Mouse (Mus musculus) forebrain, embryonic 11.5 days (tissue): ENCODE measurements around the gene Gper1. TPM values are rescaled to one million over a fixed set of nuclear protein-coding genes. Genes with fewer than 3 reads are reported as not detected.

Source experiments
- ATAC-seq: fragments of 200-750 bp; cut with Nextera tagmentation; replicated peaks from 2 replicates; pipeline ENCODE4 v1.8.0; 2017; ENCODE audit warnings: moderate TSS enrichment; ENCODE audit not compliant: low FRiP score
- DNase-seq: peaks from one replicate; pipeline ENCODE4 v3.0.0-alpha.2; 2017; ENCODE audit warnings: low spot score
- H3K27ac ChIP-seq: fragments of 300-500 bp; sonication (generic); 2 replicates; pipeline ENCODE4 v1.5.1; 2014; ENCODE audit warnings: low read depth, low read length
- H3K27me3 ChIP-seq: fragments of 300-500 bp; sonication (generic); 2 replicates; pipeline ENCODE4 v1.6.1; 2014; ENCODE audit warnings: mild to moderate bottlenecking, low read length, mixed read lengths; ENCODE audit not compliant: control insufficient read depth, insufficient read depth
- H3K36me3 ChIP-seq: fragments of 300-500 bp; sonication (generic); 2 replicates; pipeline ENCODE4 v1.6.1; 2014; ENCODE audit warnings: mild to moderate bottlenecking, low read length, moderate library complexity, mixed read lengths; ENCODE audit not compliant: control insufficient read depth, insufficient read depth
- H3K4me1 ChIP-seq: fragments of 300-500 bp; sonication (generic); replicated peaks from 2 replicates; pipeline ENCODE4 v1.6.1; 2014; ENCODE audit warnings: low read length, mixed read lengths; ENCODE audit not compliant: control insufficient read depth, insufficient read depth
- H3K4me2 ChIP-seq: fragments of 300-500 bp; sonication (generic); 2 replicates; pipeline ENCODE4 v1.6.1; 2014; ENCODE audit warnings: low read depth, mild to moderate bottlenecking, low read length, moderate library complexity, mixed read lengths; ENCODE audit not compliant: severe bottlenecking
- H3K4me3 ChIP-seq: fragments of 300-500 bp; sonication (generic); 2 replicates; pipeline ENCODE4 v1.5.1; 2014; ENCODE audit warnings: low read depth, low read length
- H3K9ac ChIP-seq: fragments of 300-500 bp; sonication (generic); 2 replicates; pipeline ENCODE4 v1.6.1; 2014; ENCODE audit warnings: low read length
- H3K9me3 ChIP-seq: fragments of 300-500 bp; sonication (generic); 2 replicates; pipeline ENCODE4 v1.6.1; 2016; ENCODE audit warnings: low read length, mixed read lengths; ENCODE audit not compliant: control insufficient read depth
- WGBS: fragments of 180-500 bp; shearing (Covaris S2); extraction: QIAGEN DNeasy Blood & Tissue Kit; methylation state at CpG from one replicate; pipeline ENCODE4 v1.1.7; 2014; 5-methylcytosine and 5-hydroxymethylcytosine counted together
- polyA plus RNA-seq: library from polyadenylated mRNA; unstranded; fragments of >200 nt; fragmentation: Nextera tagmentation; extraction: Ambion mirVana; gene quantifications from 2 replicates; pipeline ENCODE4 v1.2.1, GENCODE M21; 2014

The Gper1 gene
- polyA plus RNA-seq, 1 experiment from 2014 or later: 1.9 TPM

DNA sequence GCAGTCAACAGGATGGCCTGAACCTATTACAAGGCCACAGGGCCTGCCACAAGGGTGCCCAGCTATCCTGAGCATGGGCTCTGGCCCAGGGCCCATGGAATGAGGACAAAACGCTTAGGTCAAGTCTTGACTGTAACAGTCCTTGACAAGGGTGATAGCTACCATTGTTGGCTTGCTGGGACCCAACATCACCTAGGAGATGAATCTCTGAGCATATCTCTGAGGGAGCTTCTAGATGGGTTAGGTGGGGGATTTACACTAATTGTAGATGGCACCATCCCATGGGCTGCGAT, 18.7 kb downstream of the Gper1 start:
- H3K9me3 ChIP-seq: no peaks in the 10 kb centered on the region
- H3K4me1 ChIP-seq: no peaks in the 10 kb centered on the region
- no peak overlapping the region for H3K9ac ChIP-seq
- 97% methylated on average over 2 of the region's 2 CpGs for WGBS
- H3K4me3 ChIP-seq: no peak overlapping the region
- no peak overlapping the region for H3K4me2 ChIP-seq
- H3K27ac ChIP-seq: no peak overlapping the region
- no peak for DNase-seq
- H3K27me3 ChIP-seq: no peaks in the 10 kb centered on the region
- H3K36me3 ChIP-seq: no peaks in the 10 kb centered on the region
- no peak for ATAC-seq

DNA sequence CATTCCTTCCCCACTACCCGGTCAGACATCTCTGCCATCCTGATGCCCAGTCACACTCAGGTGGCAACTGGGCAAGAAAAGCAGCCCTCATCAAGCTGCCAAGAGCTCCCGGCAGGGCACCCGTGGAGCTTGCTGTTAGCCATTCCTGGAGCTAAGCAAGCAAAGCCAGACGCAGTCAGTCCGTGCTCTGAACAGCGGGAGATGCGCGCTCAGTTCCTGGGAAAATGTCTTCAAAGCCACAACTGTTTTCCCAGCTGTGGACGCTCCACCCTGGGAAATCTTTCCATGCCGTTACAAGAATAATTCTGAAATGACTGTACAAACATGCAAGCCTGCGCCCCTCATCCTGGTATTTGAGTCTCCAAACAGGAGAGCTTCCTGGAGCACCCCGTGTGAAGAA, 19.5 kb downstream of the Gper1 start:
- Histone ChIP-seq H3K4me3 (no peak overlapping the region), H3K27ac (no peak overlapping the region), H3K27me3 (no peaks in the 10 kb centered on the region), H3K4me1 (no peaks in the 10 kb centered on the region), H3K36me3 (no peaks in the 10 kb centered on the region), H3K4me2 (no peak overlapping the region), H3K9ac (no peak overlapping the region), H3K9me3 (no peaks in the 10 kb centered on the region)
- WGBS: 83% methylated on average over 12 of the region's 12 CpGs
- ATAC-seq: no peak
- no peak for DNase-seq

DNA sequence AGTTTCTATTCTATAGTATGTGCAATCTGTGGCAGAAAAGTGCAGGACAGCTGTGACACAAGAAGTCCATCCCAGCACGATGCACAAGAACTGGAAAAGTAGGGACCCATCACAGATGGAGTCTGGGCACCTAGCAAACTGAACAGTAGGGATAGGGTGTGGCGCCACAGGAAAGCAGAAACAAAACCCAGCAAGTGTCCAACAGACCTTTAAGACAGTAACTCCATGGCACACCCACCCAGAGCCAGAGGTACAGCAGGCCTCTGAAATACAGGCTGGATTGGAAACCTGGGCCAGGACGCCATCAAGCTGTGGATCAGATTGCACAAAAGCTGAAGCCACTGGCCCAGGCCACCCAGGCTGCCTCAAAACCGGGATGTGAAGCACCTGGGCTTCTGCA, 20.0 kb downstream of the Gper1 start:
- Histone ChIP-seq H3K4me2 (no peak overlapping the region), H3K27ac (no peak overlapping the region), H3K4me3 (no peak overlapping the region), H3K9me3 (no peaks in the 10 kb centered on the region), H3K36me3 (no peaks in the 10 kb centered on the region), H3K27me3 (no peaks in the 10 kb centered on the region), H3K4me1 (no peaks in the 10 kb centered on the region), H3K9ac (no peak overlapping the region)
- 75% methylated on average over 4 of the region's 4 CpGs for WGBS
- no peak for DNase-seq
- ATAC-seq: no peak

DNA sequence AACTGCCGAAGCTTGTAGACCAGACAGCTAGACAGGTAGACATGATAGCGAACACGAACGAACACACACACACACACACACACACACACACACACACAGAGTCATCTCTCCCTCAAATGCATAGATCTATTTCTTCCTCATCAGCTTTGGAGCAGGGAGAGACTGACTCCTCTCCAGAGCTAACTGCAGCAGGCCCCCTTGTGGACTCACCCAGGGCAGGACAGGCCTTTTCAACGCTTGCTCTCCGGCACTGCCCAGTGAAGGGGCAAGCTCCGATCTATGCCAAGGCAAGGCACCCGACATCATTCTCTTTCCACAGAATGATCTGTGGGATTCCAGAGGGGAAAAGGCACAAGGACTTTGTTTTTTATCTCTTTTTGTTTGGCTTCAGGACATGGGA, 22.3 kb downstream of the Gper1 start:
- no peak overlapping the region for H3K4me3 ChIP-seq
- DNase-seq (no peak), ATAC-seq (no peak)
- H3K36me3 ChIP-seq: no peaks in the 10 kb centered on the region
- H3K9ac ChIP-seq: no peak overlapping the region
- 87% methylated on average over 8 of the region's 8 CpGs for whole genome bisulfite sequencing
- no peaks in the 10 kb centered on the region for H3K4me1 ChIP-seq
- H3K9me3 ChIP-seq: no peaks in the 10 kb centered on the region
- H3K4me2 ChIP-seq: no peak overlapping the region
- no peak overlapping the region for H3K27ac ChIP-seq
- no peaks in the 10 kb centered on the region for H3K27me3 ChIP-seq

DNA sequence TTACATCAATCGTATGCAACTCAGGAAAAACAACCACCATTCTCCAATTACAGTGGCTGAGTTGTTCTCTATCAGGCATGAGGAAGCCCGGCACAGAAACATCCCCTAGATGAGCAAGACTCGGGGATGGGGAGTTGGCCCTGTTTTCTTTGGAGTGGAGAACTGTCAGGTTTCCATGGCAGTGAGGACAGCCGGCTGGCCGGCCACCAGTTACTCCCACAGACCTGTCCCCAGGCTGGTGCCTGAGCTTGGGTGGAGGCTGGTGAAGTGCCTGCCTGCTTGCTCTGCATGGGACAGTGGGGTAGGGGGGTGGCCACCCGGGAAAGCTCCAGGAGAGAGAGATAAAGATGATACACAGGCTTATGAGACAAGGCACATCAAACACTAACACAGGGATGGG, 25.1 kb downstream of the Gper1 start:
- H3K9ac ChIP-seq: no peak overlapping the region
- WGBS: 73% methylated on average over 6 of the region's 6 CpGs
- H3K4me2 ChIP-seq: no peak overlapping the region
- H3K4me3 ChIP-seq: no peak overlapping the region
- H3K36me3 ChIP-seq: no peaks in the 10 kb centered on the region; the same call in 1 of the 2 replicates
- H3K4me1 ChIP-seq: no peaks in the 10 kb centered on the region
- DNase-seq: no peak
- H3K27ac ChIP-seq: no peak overlapping the region
- no peaks in the 10 kb centered on the region for H3K27me3 ChIP-seq
- H3K9me3 ChIP-seq: no peaks in the 10 kb centered on the region
- no peak for ATAC-seq

DNA sequence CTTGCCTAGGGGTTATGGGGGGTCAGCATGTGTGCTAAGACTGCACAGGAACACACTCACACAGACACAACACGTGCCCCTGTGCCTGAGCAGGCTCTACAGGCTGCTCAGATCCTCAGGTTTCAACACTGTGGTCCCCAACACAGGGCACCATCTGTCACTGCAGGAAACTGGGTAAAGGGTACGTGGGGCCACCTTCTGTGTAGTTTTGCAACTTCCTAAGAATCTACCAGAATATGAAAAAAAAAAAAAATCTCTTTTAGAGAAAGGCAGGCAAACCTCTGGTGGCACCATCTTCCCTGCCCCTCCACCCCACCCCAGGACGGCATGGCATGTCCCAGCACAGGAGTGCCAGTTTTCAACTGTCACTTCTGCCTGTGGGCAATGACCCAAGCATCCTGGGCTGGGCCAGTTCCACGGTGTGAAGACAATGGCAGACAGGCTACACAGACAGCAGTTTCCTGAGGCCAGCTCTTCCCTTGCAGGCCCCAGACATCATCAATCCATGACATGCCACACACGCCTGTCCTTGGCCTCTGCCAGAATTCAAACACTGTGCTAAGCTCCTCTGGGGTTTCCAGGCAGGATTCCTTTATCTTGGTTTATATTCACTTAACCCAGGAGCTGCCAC, 26.3 kb downstream of the Gper1 start:
- no peaks in the 10 kb centered on the region for H3K9me3 ChIP-seq
- no peak overlapping the region for H3K4me2 ChIP-seq
- no peak for ATAC-seq
- no peaks in the 10 kb centered on the region for H3K4me1 ChIP-seq
- no peak overlapping the region for H3K9ac ChIP-seq
- WGBS: 80% methylated on average over 5 of the region's 5 CpGs
- no peaks in the 10 kb centered on the region for H3K27me3 ChIP-seq
- no peaks in the 10 kb centered on the region; the same call in 1 of the 2 replicates for H3K36me3 ChIP-seq
- DNase-seq: no peak
- no peak overlapping the region for H3K27ac ChIP-seq
- no peak overlapping the region for H3K4me3 ChIP-seq

DNA sequence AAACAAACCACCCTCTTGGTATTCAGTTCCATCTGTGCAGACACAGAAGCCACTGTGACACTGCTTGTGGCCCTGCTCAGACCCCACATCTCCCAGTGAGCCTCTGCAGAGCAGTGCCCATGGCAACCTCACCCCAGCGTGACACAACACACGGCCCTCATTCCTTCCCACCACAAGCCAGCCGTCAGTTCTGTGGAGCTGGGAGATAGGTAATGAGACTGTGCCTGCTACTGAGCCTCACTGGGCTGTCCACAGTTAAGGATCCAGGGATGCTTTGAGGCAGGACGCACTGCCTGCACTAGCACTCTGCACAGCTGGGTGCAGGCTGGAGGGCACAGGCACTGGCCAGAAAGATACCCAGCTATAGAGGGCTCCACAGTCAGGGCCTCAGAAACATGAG, 27.0 kb downstream of the Gper1 start:
- Histone ChIP-seq H3K9me3 (no peaks in the 10 kb centered on the region), H3K27ac (no peak overlapping the region), H3K9ac (no peak overlapping the region), H3K4me1 (no peaks in the 10 kb centered on the region), H3K4me3 (no peak overlapping the region), H3K27me3 (no peaks in the 10 kb centered on the region), H3K4me2 (no peak overlapping the region), H3K36me3 (no peaks in the 10 kb centered on the region; the same call in 1 of the 2 replicates)
- WGBS: 68% methylated on average over 4 of the region's 4 CpGs
- DNase-seq (no peak), ATAC-seq (no peak)

DNA sequence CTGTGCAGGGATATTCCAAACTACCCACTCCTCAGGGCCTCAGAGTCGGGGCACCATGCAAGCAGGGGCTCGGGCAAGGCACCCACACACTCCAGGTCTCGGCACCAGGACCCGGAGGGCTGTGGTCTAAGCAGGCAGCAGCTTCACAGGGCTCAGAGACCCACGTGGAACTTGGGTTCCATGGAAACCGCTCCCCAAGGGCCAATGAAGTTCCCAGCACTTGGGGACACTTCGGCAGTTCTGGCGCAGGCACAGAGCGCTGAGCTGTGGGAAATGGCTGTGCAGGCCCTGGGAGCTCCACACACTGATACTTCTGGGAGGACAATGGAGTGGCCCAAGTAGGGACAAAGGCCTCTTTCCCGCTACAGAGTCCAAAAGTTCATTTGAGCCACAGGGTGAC, 30.1 kb downstream of the Gper1 start:
- no peak overlapping the region for H3K4me3 ChIP-seq
- ATAC-seq: no peak
- H3K27ac ChIP-seq: no peak overlapping the region
- DNase-seq: no peak
- no peaks in the 10 kb centered on the region for H3K27me3 ChIP-seq
- no peak overlapping the region for H3K4me2 ChIP-seq
- H3K9me3 ChIP-seq: no peaks in the 10 kb centered on the region
- no peaks in the 10 kb centered on the region; the same call in 1 of the 2 replicates for H3K36me3 ChIP-seq
- WGBS: 91% methylated on average over 10 of the region's 10 CpGs
- H3K9ac ChIP-seq: no peak overlapping the region
- H3K4me1 ChIP-seq: no peaks in the 10 kb centered on the region

DNA sequence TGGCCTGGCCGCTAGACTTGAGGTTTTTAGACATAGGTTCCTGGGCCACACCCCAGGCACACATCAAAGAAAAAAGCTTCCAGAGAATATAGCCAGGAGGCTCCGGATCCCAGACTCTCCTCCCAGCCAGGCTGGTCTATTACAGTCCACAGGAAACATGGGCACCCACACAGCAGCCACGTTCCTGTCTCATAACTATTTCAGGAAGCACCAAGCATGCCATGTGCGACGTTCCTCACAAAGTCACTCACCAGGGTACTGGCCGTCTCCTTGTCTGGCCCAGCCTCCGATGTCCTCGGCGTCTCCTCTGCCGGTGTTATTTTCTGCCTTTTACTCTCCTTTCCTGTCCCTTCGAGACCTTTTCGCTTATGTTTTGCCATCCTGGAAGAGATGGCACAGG, 32.2 kb downstream of the Gper1 start:
- 0 out of 2 replicates have a peak, but pooled peaks cover 2% of the 10 kb centered on the region for H3K4me1 ChIP-seq
- ATAC-seq (no peak), DNase-seq (no peak)
- no peaks in the 10 kb centered on the region; the same call in 1 of the 2 replicates for H3K36me3 ChIP-seq
- H3K4me3 ChIP-seq: no peak overlapping the region
- no peak overlapping the region for H3K9ac ChIP-seq
- no peaks in the 10 kb centered on the region for H3K9me3 ChIP-seq
- no peak overlapping the region for H3K4me2 ChIP-seq
- no peaks in the 10 kb centered on the region for H3K27me3 ChIP-seq
- WGBS: 95% methylated on average over 12 of the region's 12 CpGs
- H3K27ac ChIP-seq: no peak overlapping the region
